Mouse (Mus musculus): Measurements from ENCODE around the gene Tvp23a.
A peak's percentile ranks its signal among the peaks of the same experiment; 100 is the strongest.

Tvp23a gene

GRCm38 (mm10) chr16:10379531-10379930, 67.6 kb downstream of the Tvp23a start:
- peaks cover 16% of the 10 kb centered on the region for H3K27me3 ChIP-seq (ENCODE audit: insufficient read depth, low read length)
- peaks cover 37% of the 10 kb centered on the region for H3K4me1 ChIP-seq (replicated peaks; ENCODE audit: low read depth, low read length)
- no peak overlapping the region for H3K4me3 ChIP-seq (replicated peaks; ENCODE audit: low read length)
- no peak for TF ChIP-seq NANOG (IDR thresholded peaks at IDR 0.05; ENCODE audit: borderline replicate concordance, low read length)
- no peak for TF ChIP-seq POU5F1 (IDR thresholded peaks at IDR 0.05; ENCODE audit: borderline replicate concordance, low read length)
- TF ChIP-seq CTCF (conservative IDR thresholded peaks at IDR 0.05; ENCODE audit: low read length), result no peak
- H3K9me3 ChIP-seq (ENCODE audit: low read length), result no peaks in the 10 kb centered on the region
- H3K36me3 ChIP-seq (ENCODE audit: insufficient read depth, low read length), result no peaks in the 10 kb centered on the region

DNA sequence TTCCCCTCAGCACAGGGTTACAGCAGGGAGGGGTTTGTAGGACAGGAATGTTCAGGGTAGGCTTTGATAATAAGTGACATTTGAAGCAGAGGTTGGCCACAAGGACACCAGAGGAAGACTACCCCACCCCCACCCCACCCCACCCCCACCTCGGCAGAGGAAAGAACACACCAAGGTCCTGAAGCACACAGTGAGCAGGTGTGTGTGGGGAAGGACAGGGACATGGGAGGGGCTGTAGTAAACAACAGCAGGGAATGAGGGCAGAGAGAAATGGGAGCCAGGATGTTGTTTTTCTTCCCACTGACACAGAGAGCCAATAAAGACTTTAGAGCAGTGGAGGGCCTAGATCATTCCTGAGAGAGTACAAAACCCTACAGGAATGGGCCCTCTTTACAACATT, 69.9 kb downstream of the Tvp23a start:
- H3K36me3 ChIP-seq (ENCODE audit: insufficient read depth, low read length), result no peaks in the 10 kb centered on the region
- H3K9me3 ChIP-seq (ENCODE audit: low read length), result no peaks in the 10 kb centered on the region
- no peak for TF ChIP-seq CTCF (conservative IDR thresholded peaks at IDR 0.05; ENCODE audit: low read length)
- no peak for TF ChIP-seq POU5F1 (IDR thresholded peaks at IDR 0.05; ENCODE audit: borderline replicate concordance, low read length)
- TF ChIP-seq NANOG (IDR thresholded peaks at IDR 0.05; ENCODE audit: borderline replicate concordance, low read length), result no peak
- peaks cover 34% of the 10 kb centered on the region for H3K4me1 ChIP-seq (replicated peaks; ENCODE audit: low read depth, low read length)
- H3K4me3 ChIP-seq (replicated peaks; ENCODE audit: low read length), result no peak overlapping the region
- H3K27me3 ChIP-seq (ENCODE audit: insufficient read depth, low read length), result peaks cover 23% of the 10 kb centered on the region

DNA sequence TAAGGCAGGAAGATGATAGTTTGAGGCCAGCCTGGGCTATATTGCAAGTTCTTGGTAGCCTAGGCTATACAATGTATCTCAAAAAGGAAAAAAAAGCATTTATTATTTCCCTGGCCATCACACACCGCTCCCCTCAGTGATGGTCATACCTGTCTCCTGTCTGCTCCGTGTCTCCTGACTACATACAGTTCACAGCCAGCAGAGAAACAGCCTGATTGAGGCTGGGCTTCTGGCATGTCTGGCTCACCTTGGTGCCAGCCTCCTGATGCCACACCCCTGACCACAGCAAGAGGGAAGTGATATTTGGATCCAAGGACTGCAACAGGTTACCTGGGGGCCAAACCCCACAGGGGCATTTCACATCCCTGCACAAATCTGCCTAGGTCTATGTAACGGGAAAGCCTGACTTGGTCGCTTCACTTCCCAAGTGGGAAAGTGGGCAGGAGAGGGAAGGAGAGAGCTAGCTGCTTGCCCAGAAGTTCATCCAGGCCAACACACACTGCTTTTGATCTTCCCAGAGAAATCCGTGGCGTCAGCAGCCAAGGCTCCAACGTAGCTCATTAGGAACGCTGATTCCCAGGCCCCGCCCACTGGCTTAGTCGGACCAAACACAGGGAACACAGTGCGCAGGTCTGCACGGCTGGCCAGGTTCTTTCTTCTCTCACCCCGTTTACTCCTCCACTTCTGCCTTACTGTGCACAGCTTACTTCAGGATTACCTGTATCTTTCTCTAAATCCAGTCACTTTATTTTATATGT, 72.7 kb downstream of the Tvp23a start:
- TF ChIP-seq NANOG (IDR thresholded peaks at IDR 0.05; ENCODE audit: borderline replicate concordance, low read length), result no peak
- no peak for TF ChIP-seq POU5F1 (IDR thresholded peaks at IDR 0.05; ENCODE audit: borderline replicate concordance, low read length)
- no peak for TF ChIP-seq CTCF (conservative IDR thresholded peaks at IDR 0.05; ENCODE audit: low read length)
- Histone ChIP-seq H3K36me3 (ENCODE audit: insufficient read depth, low read length) (no peaks in the 10 kb centered on the region), H3K4me3 (replicated peaks; ENCODE audit: low read length) (peak overlapping the region; percentile 27; the same call in 1 of the 2 replicates), H3K27me3 (ENCODE audit: insufficient read depth, low read length) (peaks cover 20% of the 10 kb centered on the region), H3K4me1 (replicated peaks; ENCODE audit: low read depth, low read length) (peaks cover 56% of the 10 kb centered on the region), H3K9me3 (ENCODE audit: low read length) (no peaks in the 10 kb centered on the region)

DNA sequence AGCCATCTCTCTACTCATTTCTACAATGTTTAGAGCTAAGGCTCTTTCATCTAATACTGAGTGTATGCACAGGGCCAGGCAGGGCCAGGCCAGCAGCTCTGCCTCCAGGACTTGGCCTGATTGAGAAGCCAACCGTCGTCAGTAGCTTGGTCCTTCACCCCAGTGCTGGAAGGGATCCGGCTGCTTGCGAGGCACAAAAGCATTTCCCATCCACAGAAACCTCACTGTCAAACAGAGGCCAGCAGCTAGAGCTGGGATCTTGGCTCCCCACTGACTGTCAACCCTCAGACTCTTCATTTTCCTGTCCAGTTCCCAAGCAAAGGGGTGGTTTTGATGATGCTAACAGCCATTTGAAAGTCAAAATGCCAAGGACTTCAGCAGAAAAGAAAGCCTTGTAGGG, 74.8 kb downstream of the Tvp23a start:
- Histone ChIP-seq H3K36me3 (ENCODE audit: insufficient read depth, low read length) (no peaks in the 10 kb centered on the region), H3K4me1 (replicated peaks; ENCODE audit: low read depth, low read length) (peaks cover 55% of the 10 kb centered on the region), H3K9me3 (ENCODE audit: low read length) (no peaks in the 10 kb centered on the region), H3K27me3 (ENCODE audit: insufficient read depth, low read length) (peaks cover 12% of the 10 kb centered on the region; the same call in 1 of the 2 replicates), H3K4me3 (replicated peaks; ENCODE audit: low read length) (no peak overlapping the region)
- no peak for TF ChIP-seq POU5F1 (IDR thresholded peaks at IDR 0.05; ENCODE audit: borderline replicate concordance, low read length)
- no peak for TF ChIP-seq NANOG (IDR thresholded peaks at IDR 0.05; ENCODE audit: borderline replicate concordance, low read length)
- TF ChIP-seq CTCF (conservative IDR thresholded peaks at IDR 0.05; ENCODE audit: low read length), result no peak

Data from E14TG2a.4 (cell line).